Mouse (Mus musculus) layer of hippocampus, adult 8-10 months (tissue): Measurements from ENCODE around the gene Fam71f1. TPM values are rescaled to one million over a fixed set of nuclear protein-coding genes. Genes with fewer than 3 reads are reported as not detected.
"Not testable (repeated sequence)": the region's sequence is repeated elsewhere in the genome, so short reads cannot be mapped to it uniquely, and the experiment has no call there.

ENCODE experiments used
- DNase-seq, 2 experiments: peaks; one replicate each; pipeline ENCODE4 v3.0.0; 2022; ENCODE audit warnings: low spot score in 2 of 2
- total RNA-seq, 4 experiments: library from RNA; stranded (reverse); gene quantifications; 2 replicates each; pipeline ENCODE4 v1.2.4; 2022

The Fam71f1 gene
- total RNA-seq, 4 experiments from 2014 or later: not detected

DNA sequence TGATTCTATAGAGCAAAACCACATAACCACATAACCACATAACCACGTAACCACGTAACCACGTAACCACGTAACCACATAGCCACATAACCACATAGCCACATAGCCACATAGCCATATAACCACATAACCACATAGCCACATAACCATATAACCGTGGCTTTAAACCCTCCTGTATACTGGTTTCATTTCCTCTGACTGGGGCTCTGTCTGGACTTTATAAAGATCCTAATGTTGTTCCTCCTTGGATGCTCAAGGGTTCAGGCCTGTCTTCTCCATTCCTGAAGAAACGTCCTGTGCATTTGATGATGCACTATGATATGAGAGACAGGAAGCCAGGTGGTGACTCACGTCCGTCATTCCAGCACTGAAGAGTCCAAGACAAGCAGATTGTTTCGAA, 8.0 kb downstream of the Fam71f1 start:
- DNase-seq: no peak

GRCm38 (mm10) chr6:29329514-29329913, 10.6 kb downstream of the Fam71f1 start:
- DNase-seq: no peak

DNA sequence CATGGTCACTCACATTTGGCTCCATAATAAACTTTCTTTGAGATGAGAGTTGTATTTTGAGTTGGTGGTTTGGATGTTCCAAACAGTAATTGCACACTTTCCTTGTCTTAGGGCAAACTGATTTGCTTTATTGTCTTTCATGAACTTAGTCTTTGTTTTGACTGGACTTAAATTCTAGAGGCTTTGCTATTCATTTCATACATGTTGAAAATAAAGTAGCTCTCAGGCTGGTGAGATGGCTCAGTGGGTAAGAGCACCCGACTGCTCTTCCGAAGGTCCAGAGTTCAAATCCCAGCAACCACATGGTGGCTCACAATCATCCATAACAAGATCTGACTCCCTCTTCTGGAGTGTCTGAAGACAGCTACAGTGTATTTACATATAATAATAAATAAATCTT, 27.6 kb downstream of the Fam71f1 start:
- DNase-seq: not testable (repeated sequence)

DNA sequence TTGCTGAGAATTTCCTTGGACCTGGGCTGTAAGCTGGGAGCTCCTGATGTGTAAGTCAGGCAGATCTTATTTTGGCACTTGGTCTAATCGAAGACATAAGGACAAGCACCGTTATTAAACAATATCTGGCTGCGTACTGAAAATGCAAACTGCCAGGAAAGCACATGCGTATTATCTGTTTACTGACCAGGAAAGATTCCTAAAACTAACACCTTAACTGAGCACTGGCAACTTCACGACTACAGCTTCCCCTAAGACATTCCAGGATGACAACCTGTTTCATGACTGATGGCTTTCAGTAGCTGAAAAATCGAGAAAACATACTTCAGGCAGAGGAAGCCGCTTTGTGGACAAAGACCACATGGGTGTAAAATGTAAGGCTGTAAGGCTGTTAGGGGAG, 28.2 kb downstream of the Fam71f1 start:
- no peak for DNase-seq

DNA sequence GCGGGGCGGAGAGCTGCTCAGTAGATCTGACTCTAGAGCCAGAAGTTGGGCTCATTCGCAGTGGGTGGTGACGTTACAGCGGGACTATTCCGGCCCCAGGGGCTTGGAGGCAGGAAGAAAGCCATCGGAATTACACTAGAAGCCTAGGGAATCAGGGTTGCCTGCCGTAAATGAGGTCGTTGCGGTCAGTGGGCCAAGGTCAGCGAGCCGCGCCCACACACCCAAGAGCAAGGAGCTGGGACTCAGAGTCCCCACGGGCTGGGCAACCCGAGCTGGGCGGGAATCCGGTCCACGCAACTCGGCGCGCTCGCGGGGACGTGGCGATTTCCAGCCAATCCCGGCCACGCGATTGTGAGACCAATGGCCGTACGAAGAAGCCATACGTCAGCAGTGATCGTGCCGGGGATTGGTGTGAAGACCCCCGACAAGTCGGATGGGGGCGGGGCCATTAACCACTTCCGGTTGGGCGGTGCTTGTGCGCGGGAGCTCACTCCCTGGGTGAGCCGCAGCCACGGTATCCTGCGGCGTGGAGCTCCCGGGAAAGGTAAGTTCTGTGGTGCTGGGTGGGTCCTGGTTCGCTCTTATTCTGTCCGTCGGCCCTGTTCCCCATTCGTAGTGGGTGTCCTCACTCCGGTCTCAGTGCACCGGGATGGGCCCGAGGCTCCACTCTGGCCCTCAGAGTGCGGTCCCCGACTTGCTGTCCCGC, 28.9 kb downstream of the Fam71f1 start, which contains the start of gene Calu:
TSS of gene Calu (plus strand) at position 405 of the 706 bp plus-strand sequence.
- peak; percentile 98 to 99 for DNase-seq

DNA sequence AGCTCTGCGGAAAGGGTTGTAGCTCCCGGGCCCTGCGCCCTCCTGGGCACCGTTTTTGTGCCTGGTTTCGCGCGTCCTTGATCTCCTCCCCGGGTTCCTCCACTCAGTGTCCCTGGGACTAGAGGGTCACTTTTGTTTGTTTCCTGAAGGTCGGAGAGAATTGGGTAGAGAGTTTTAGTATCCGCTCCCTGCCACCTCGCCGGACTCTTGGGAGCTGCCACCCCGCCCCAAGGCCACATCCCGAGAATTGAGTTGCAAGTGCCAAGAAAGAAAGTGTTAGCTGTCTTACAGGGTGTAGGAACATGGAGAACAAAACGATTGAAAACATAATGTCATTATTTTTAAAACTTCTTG, 29.4 kb downstream of the Fam71f1 start:
- DNase-seq: no peak

- no peak for DNase-seq
Measured at GRCm38 (mm10) chr6:29351613-29352012, 32.7 kb downstream of the Fam71f1 start.

DNA sequence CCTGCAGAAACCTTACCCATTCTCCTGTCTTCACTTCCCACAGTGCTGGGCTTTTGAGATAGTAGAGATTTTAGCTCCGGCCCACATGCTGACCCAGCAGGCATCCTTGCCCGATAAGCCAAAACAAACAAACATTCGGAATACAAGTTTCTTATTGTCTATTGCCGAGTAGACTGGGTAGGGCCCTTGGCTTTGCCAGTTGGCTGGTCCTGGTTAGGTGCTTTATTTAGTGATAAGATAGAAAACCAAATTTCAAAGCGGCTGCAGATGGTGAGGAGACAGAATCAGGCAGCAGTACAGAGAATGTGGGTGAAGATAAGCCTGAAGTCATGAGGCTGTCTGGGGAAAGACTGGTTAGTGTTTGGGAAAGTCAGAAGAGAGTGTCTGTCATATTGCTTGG, 33.9 kb downstream of the Fam71f1 start:
- DNase-seq: no peak

GRCm38 (mm10) chr6:29359386-29359785, 40.4 kb downstream of the Fam71f1 start:
- no peak for DNase-seq

DNA sequence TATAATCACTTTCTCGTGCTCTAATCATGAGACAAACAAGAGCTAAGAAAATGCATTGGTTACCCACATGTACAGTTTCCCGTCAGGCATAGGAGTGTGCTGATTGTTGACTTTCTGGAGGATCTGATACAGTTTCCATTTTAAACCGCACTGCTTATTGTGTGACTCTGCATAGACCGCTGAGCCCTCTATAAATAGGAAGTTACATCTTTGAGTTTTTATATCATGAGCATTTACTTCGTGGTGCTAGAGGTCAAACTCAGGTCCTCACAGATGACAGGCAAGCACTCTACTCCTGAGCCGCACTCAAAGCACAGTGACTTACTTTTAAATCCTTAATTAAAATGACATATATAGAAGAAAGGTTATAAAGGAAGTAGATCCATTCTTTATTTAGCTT, 41.3 kb downstream of the Fam71f1 start:
- no peak for DNase-seq

DNA sequence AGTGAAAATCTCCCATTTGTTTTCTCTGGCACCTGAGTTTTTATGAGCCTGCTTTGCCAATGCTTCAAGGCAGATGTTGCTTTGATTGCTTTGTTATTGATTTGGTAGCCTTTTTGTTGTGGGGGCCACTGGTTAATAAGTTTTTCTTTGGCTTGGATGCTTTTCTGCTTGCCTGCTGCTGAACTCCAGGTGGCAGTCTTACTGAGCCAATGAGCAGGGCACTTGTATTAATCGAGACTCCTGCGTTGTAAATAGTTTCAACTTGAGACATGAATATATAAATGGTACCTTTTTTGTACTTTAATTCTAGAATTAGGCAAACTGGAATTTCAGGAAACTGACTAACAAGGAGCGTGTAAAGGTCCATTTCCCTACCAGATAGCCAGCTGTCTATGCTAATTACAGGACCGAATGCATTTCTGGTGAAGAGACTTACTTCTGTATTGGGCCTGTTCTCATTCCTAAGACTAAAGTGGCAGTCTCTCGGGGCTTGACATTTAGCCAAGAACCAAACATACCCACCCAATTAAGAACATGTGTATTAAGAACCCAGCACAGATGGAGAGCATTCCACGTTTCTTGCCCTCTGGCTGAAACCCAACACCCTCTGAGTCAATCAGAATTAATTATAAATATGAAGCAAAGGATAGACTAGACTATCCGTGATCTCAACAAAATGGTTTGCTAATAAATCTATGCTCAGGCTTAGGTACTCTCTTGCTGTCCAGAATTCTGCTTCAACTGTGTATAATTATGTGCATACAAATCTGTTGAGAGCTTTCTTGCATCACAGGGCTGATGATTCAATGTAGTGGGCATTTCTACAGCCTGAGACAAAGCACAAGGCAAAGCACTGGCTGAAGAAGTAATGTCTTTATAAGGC, 43.5 kb downstream of the Fam71f1 start:
- no peak for DNase-seq

DNA sequence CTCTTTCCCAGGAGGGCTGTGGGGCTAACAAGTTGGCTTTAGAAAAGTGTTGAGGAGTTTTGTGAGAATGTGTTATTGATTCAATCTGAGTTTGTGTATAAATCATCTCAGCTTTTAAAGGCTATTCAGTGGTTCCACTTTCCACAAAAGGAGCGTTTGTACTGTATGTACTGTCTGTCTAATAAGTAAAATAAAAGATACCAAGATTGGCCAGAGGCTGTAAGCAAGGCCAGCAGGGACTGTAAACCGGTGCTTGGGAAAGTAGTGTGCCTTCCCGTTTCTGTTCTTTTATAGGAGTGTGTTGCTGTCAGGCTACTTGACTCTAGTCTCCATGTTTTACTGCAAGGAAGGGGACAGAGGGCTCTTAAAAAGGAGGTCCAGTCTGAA, 44.2 kb downstream of the Fam71f1 start:
- no peak for DNase-seq

DNA sequence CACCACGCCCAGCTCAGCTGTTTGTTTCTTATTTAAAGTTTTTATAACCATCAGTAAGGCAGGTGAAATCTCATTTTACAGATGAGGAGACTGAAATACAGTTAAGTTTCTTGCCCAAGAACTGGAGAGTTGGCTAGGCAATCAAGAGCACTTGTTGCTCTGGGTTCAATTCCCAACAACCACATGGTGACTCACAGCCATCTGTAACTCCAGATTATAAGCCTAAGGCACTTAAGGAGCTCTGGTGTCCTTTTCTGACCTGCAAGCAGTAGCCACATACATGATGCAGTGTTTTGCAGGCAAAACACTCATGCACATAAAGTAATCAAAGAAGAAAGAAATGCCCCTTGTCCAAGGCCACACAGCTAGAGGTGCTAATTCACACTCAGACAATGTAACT, 46.3 kb downstream of the Fam71f1 start:
- DNase-seq: no peak

- DNase-seq: no peak
Measured at GRCm38 (mm10) chr6:29377386-29377785, 58.4 kb downstream of the Fam71f1 start.

DNA sequence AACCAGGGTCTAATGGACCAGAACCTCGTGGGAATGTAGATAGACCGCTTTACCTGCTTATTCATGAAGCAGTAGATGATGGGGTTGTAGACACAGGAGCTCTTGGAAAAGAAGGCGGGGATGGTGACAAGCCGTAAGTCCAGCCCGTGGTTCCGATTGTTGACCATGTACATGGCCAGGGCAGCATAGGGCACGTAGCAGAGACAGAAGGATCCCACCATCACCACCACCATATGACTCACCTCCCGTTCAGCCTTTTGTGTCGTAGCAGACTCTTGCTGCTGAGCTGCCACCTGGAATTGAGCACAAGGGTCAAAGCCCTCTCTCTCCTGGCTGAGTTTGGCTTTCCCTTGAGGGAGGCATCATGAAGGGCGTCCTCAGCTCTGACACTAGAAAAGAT, 59.7 kb downstream of the Fam71f1 start:
- no peak for DNase-seq

- no peak for DNase-seq
Measured at GRCm38 (mm10) chr6:29379954-29380353, 61.0 kb downstream of the Fam71f1 start.

GRCm38 (mm10) chr6:29382442-29382841, 63.5 kb downstream of the Fam71f1 start:
- no peak for DNase-seq

Other genes starting within 250 kb of the Fam71f1 start
- 10 to 100 TPM; 38.0 to 52.6 (median 44.6) TPM for gene Rbm28, start 154.1 kb upstream of the Fam71f1 start, total RNA-seq
- 1 to 10 TPM; 2.6 to 3.5 (median 3.0) TPM for gene Prrt4, start 139.6 kb upstream of the Fam71f1 start, total RNA-seq
- 10 to 100 TPM; 36.4 to 45.0 (median 41.1) TPM for gene Impdh1, start 102.8 kb upstream of the Fam71f1 start, total RNA-seq
- 1 to 10 TPM; 4.9 to 9.0 (median 6.6) TPM for gene Hilpda, start 46.7 kb upstream of the Fam71f1 start, total RNA-seq
- gene Fam71f2, start 39.5 kb upstream of the Fam71f1 start, total RNA-seq: under 1 TPM in 3 of 4 experiments, not detected in 1; 0.38 to 0.55 (median 0.54) TPM
- 10 to 100 TPM; 65.8 to 71.3 (median 69.3) TPM for gene Calu, start 28.9 kb downstream of the Fam71f1 start, total RNA-seq
- under 1 TPM in 2 of 4 experiments, not detected in 2; 0.33 to 0.80 TPM for gene Opn1sw, start 69.3 kb downstream of the Fam71f1 start, total RNA-seq
- 10 to 100 TPM; 77.8 to 87.7 (median 83.6) TPM for gene Ccdc136, start 77.2 kb downstream of the Fam71f1 start, total RNA-seq
- 1 to 10 TPM; 2.1 to 8.8 (median 5.4) TPM for gene Flnc, start 114.1 kb downstream of the Fam71f1 start, total RNA-seq
- 100 to 1,000 TPM; 221 to 280 (median 257) TPM for gene Atp6v1f, start 148.6 kb downstream of the Fam71f1 start, total RNA-seq
- under 1 TPM in 2 of 4 experiments, not detected in 2; 0.61 to 0.75 TPM for gene Atp6v1fnb, start 152.3 kb downstream of the Fam71f1 start, total RNA-seq
- 1 to 10 TPM; 1.4 to 3.5 (median 1.8) TPM for gene Kcp, start 188.8 kb downstream of the Fam71f1 start, total RNA-seq
- gene Irf5, start 207.5 kb downstream of the Fam71f1 start, total RNA-seq: 10 to 100 TPM in 2 of 4 experiments, 1 to 10 TPM in 2; 3.8 to 16.9 (median 12.2) TPM